Mouse (Mus musculus) liver, postnatal 0 days (tissue): Measurements from ENCODE around the gene Epop.

Experiments
- CTCF ChIP-seq: sonication (generic); IDR thresholded peaks from 2 replicates; pipeline ENCODE4 v1.5.1; 2016; ENCODE audit warnings: antibody characterized with exemption, low read depth
- EP300 ChIP-seq: IDR thresholded peaks from 2 replicates; pipeline ENCODE4 v1.6.1; 2016; ENCODE audit warnings: antibody characterized with exemption, low read depth, mild to moderate bottlenecking

DNA sequence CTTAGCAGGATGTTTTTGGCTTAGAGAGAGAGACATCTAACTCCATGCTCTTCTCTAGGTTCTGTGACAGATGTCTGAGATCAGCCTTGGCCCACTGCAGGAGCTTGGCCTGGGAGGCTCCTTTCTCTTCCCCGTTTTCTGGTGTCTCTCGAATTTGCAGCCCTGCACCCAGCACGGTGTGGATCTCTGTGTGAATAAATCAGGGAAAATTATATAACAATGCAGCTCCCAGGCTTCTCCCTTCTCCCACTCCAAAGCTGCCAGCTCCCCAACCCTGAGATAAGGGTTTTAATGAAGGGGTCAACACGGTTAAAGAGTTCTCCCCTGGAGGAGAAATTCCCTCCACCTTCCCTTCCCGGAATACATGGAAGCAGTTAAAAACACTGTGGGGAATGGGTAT lies 2.0 kb upstream of the Epop start:
- TF ChIP-seq EP300 (no peak), CTCF (no peak)
